Mouse (Mus musculus) G1E (cell line): ENCODE data around the gene Ino80. TPM values are rescaled to one million over a fixed set of nuclear protein-coding genes. Genes with fewer than 3 reads are reported as not detected.

ENCODE experiments used
- ATAC-seq: 2 replicates; pipeline ENCODE4 v1.8.0; 2016; ENCODE audit warnings: mild to moderate bottlenecking; ENCODE audit not compliant: insufficient number of reproducible peaks, poor library complexity, low FRiP score, severe bottlenecking; ENCODE audit errors: extremely low read depth
- DNase-seq: peaks from one replicate; pipeline ENCODE4 v3.0.0; 2012; ENCODE audit warnings: low spot score
- H3K27me3 ChIP-seq: 2 replicates; pipeline ENCODE4 v1.6.1; 2012; ENCODE audit warnings: mild to moderate bottlenecking, low read length, inconsistent platforms; ENCODE audit not compliant: insufficient read depth
- H3K36me3 ChIP-seq: replicated peaks from 2 replicates; pipeline ENCODE3; 2012; ENCODE audit warnings: mild to moderate bottlenecking, inconsistent platforms
- H3K4me1 ChIP-seq: 2 replicates; pipeline ENCODE4 v1.6.1; 2012; ENCODE audit warnings: low read depth, low read length, inconsistent platforms, mixed read lengths; ENCODE audit not compliant: insufficient read depth
- H3K4me3 ChIP-seq: 2 replicates; pipeline ENCODE4 v1.5.1; 2012; ENCODE audit warnings: low read depth, mild to moderate bottlenecking, inconsistent platforms, low read length, moderate library complexity, mixed read lengths
- H3K9me3 ChIP-seq: replicated peaks from 2 replicates; pipeline ENCODE4 v1.6.1; 2012; ENCODE audit warnings: inconsistent platforms
- CTCF ChIP-seq: IDR thresholded peaks from 2 replicates; pipeline ENCODE4 v1.5.1; 2012; ENCODE audit warnings: low read depth, low read length, inconsistent platforms, mixed read lengths
- GATA1 ChIP-seq: IDR thresholded peaks from 2 replicates; pipeline ENCODE4 v1.6.1; 2012; ENCODE audit warnings: borderline replicate concordance, low read length, inconsistent platforms, mixed read lengths
- GATA2 ChIP-seq: IDR thresholded peaks from 2 replicates; pipeline ENCODE4 v1.6.1; 2012; ENCODE audit warnings: low read depth, low read length, inconsistent platforms, borderline replicate concordance
- POLR2AphosphoS5 ChIP-seq: IDR thresholded peaks from 2 replicates; pipeline ENCODE4 v1.6.1; 2012; ENCODE audit warnings: low read depth, low read length, inconsistent platforms; ENCODE audit not compliant: insufficient replicate concordance
- TAL1 ChIP-seq: conservative IDR thresholded peaks from 2 replicates; pipeline ENCODE4 v1.6.1; 2012; ENCODE audit warnings: low read depth, low read length, inconsistent platforms, mixed read lengths
- polyA plus RNA-seq: library from polyadenylated mRNA; stranded (reverse); fragments of >175 nt; gene quantifications from 2 replicates; pipeline ENCODE4 v1.2.3, GENCODE M21; 2012
- total RNA-seq, 2 experiments: library from RNA; stranded (forward) in 1 of 2; stranded (reverse) in 1 of 2; fragments of 200-1000 nt in 1 of 2; fragments of >200 nt in 1 of 2; fragmentation: Nextera tagmentation in 1 of 2; gene quantifications; 2 replicates each; pipeline ENCODE4 v1.2.3; 2014 to 2017

Gene Ino80
- total and polyA plus RNA-seq, 3 experiments, result 7.0 to 41.2 (median 20.4) TPM

DNA sequence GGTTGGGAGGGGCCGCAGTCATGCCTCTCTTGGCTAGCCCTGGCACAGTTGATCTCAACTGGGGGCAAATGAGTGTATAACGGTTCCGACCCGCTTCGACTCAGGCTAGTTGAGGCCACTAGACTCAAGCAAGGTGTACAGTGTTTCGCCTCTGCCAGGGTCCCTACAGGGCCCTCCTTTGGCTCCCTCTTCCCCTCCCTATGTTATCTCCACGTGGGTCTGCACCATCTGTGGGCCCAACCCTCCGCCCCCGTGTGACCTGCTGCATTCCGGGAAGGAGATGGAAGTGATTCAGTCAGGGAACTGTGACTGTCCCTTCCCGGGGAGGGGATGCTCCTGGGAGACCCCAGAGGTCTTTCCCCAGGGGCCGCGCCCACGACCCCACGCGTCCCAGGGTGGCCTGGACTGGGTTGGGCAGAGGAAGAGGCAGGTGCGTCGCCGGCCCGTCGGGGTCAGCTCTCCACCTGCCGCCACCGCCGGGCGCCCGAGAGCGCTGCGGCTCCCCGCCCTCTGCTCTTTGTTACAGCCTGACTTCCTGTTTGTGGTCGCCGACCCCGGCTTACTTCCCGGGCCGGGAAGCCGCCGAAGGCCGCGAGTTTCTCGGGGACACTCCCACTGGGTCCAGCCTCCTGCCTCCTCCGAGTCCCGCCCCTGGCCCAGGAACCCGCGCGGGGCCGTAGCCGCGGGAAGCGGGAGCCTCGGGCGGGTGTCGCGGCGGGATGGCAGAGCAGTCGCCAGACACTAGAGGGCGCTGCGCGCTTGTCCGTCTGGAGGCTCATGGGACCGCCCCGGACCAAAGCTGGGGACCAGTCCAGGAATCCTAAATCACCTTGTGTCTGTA lies 139.8 kb downstream of the Ino80 start:
- Histone ChIP-seq H3K27me3 (peaks cover 25% of the 10 kb centered on the region), H3K4me1 (peaks cover 27% of the 10 kb centered on the region), H3K36me3 (no peaks in the 10 kb centered on the region), H3K9me3 (peaks cover 6% of the 10 kb centered on the region), H3K4me3 (peak overlapping the region; percentile 71)
- DNase-seq (peak; percentile 93), ATAC-seq (peak; percentile 60)
- TF ChIP-seq GATA1 (no peak), GATA2 (no peak), CTCF (peak; percentile 78; the same call in 1 of the 2 replicates)

DNA sequence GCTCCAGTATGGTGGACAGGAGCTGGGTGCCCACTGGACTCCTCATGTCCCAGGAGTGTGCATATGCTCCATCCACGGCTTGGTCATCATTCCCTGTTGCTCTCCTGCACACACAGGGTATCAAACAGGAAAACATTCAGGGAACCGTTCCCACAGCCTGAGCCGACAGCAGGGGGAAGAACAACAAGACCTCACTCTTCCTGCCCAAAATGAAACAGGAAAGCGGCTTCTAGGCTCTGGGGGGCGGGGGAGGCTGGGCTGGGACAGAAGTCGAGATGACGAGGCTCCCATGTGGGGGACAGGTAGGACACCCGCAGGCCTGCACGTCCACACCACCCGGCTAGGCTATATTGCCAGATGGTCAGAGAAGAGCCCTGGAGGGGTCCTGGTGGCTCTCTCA lies 141.0 kb downstream of the Ino80 start:
- peaks cover 32% of the 10 kb centered on the region for H3K27me3 ChIP-seq
- no peak overlapping the region for H3K4me3 ChIP-seq
- peaks cover 27% of the 10 kb centered on the region for H3K4me1 ChIP-seq
- no peak for TF ChIP-seq GATA1
- TF ChIP-seq GATA2, result no peak
- no peak for TF ChIP-seq POLR2AphosphoS5
- TF ChIP-seq CTCF, result no peak
- TF ChIP-seq TAL1, result no peak
- H3K36me3 ChIP-seq, result no peaks in the 10 kb centered on the region
- H3K9me3 ChIP-seq, result peaks cover 3% of the 10 kb centered on the region
- no peak for DNase-seq
- no peak for ATAC-seq

GRCm38 (mm10) chr2:119336002-119336401 lies 141.5 kb downstream of the Ino80 start:
- Histone ChIP-seq H3K4me3 (no peak overlapping the region), H3K27me3 (peaks cover 37% of the 10 kb centered on the region), H3K9me3 (peaks cover 3% of the 10 kb centered on the region), H3K36me3 (no peaks in the 10 kb centered on the region), H3K4me1 (peaks cover 27% of the 10 kb centered on the region)
- TF ChIP-seq POLR2AphosphoS5 (no peak), TAL1 (no peak), CTCF (no peak), GATA2 (no peak), GATA1 (no peak)
- DNase-seq (no peak), ATAC-seq (no peak)

DNA sequence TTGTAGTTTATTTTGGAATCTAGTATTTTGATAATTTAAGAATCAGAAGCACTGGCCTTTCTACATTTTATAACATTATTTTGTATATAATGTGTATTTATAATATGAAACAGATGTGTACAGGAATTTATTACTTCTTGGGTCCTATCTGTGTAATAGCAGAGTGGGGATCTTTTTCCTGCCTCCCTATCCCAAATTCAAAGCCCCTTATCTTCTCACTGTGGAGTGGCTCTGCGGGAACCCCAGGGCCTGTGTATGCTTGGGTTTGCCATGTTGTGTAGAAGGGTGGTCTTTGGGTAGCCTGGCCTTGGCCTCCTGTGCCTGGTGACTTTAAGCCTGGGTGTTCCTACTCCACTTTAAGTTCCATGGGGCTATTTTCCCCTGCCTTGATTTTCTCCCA lies 142.0 kb downstream of the Ino80 start:
- Histone ChIP-seq H3K4me1 (peaks cover 27% of the 10 kb centered on the region), H3K4me3 (no peak overlapping the region), H3K36me3 (no peaks in the 10 kb centered on the region), H3K27me3 (peaks cover 42% of the 10 kb centered on the region), H3K9me3 (peaks cover 3% of the 10 kb centered on the region)
- DNase-seq, result no peak
- ATAC-seq, result no peak
- TF ChIP-seq GATA1 (no peak), CTCF (no peak), POLR2AphosphoS5 (no peak), GATA2 (no peak), TAL1 (no peak)

DNA sequence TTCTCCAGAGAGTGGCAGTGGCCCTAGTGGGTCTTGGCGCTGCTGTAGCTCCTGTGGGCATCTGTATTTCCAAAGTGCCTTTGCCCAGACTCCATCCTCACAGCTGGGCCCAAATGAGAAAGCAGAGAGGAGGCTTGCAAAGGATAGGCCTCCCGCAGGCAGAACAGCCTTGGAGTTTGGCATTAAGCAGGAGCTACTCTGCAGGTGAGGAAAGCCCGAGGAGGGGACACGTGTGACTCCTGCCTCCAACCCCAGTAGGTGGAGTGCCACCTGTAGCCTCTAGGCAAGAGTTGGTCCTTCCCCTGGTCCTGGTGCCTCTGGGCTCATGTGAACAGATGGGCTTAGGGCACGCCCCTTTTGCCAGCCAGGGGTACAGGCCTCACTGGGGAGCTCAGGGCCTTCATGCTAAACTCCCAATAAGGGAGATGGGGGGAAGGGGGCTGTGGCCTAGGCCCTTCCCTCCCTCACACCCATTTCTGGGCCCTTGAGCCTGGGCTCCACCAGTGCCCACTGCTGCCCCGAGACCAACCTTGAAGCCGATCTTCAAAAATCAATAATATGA lies 142.4 kb downstream of the Ino80 start:
- H3K4me1 ChIP-seq, result peaks cover 27% of the 10 kb centered on the region
- ATAC-seq, result no peak
- no peaks in the 10 kb centered on the region for H3K36me3 ChIP-seq
- H3K4me3 ChIP-seq, result no peak overlapping the region
- H3K27me3 ChIP-seq, result peaks cover 46% of the 10 kb centered on the region
- H3K9me3 ChIP-seq, result peaks cover under 1% of the 10 kb centered on the region; the same call in 1 of the 2 replicates
- TF ChIP-seq TAL1 (no peak), GATA2 (no peak), CTCF (no peak), POLR2AphosphoS5 (no peak), GATA1 (no peak)
- DNase-seq, result no peak

GRCm38 (mm10) chr2:119334135-119334534 lies 143.4 kb downstream of the Ino80 start:
- Histone ChIP-seq H3K36me3 (no peaks in the 10 kb centered on the region), H3K27me3 (peaks cover 51% of the 10 kb centered on the region), H3K4me1 (peaks cover 29% of the 10 kb centered on the region), H3K4me3 (no peak overlapping the region), H3K9me3 (no peaks in the 10 kb centered on the region)
- no peak for ATAC-seq
- TF ChIP-seq GATA1 (no peak), TAL1 (no peak), CTCF (no peak), GATA2 (no peak), POLR2AphosphoS5 (no peak)
- DNase-seq, result no peak
